Mouse (Mus musculus) midbrain, postnatal 0 days (tissue): Measurements from ENCODE around the gene Ldhd. TPM values are rescaled to one million over a fixed set of nuclear protein-coding genes. Genes with fewer than 3 reads are reported as not detected.

Source experiments
- ATAC-seq: fragments of 200-750 bp; cut with Nextera tagmentation; 2 replicates; pipeline ENCODE4 v1.8.0; 2017; ENCODE audit warnings: moderate number of reproducible peaks, mild to moderate bottlenecking, moderate TSS enrichment, moderate library complexity; ENCODE audit not compliant: low FRiP score
- DNase-seq: peaks from one replicate; pipeline ENCODE4 v3.0.0-alpha.2; 2015; ENCODE audit warnings: low spot score
- H3K27ac ChIP-seq: fragments of 300-500 bp; sonication (generic); 2 replicates; pipeline ENCODE4 v1.5.1; 2014; ENCODE audit warnings: low read depth, mild to moderate bottlenecking, low read length, mixed read lengths
- H3K27me3 ChIP-seq: fragments of 300-500 bp; sonication (generic); 2 replicates; pipeline ENCODE4 v1.6.1; 2014; ENCODE audit warnings: low read length, control low read depth, mixed read lengths; ENCODE audit not compliant: insufficient read depth
- H3K36me3 ChIP-seq: fragments of 300-500 bp; sonication (generic); 2 replicates; pipeline ENCODE4 v1.6.1; 2014; ENCODE audit warnings: low read length, control low read depth, mixed read lengths; ENCODE audit not compliant: insufficient read depth
- H3K4me1 ChIP-seq: fragments of 300-500 bp; sonication (generic); 2 replicates; pipeline ENCODE4 v1.6.1; 2014; ENCODE audit warnings: mild to moderate bottlenecking, control low read depth, antibody characterized with exemption, low read length, mixed read lengths; ENCODE audit not compliant: insufficient read depth
- H3K4me2 ChIP-seq: fragments of 300-500 bp; sonication (generic); 2 replicates; pipeline ENCODE4 v1.6.1; 2014; ENCODE audit warnings: low read depth, mild to moderate bottlenecking, low read length, mixed read lengths; ENCODE audit not compliant: poor library complexity, severe bottlenecking
- H3K4me3 ChIP-seq: fragments of 300-500 bp; sonication (generic); 2 replicates; pipeline ENCODE4 v1.5.1; 2014; ENCODE audit warnings: low read depth, mild to moderate bottlenecking, low read length, moderate library complexity
- H3K9ac ChIP-seq: fragments of 300-500 bp; sonication (generic); replicated peaks from 2 replicates; pipeline ENCODE4 v1.6.1; 2014; ENCODE audit warnings: mild to moderate bottlenecking, low read length, moderate library complexity, mixed read lengths; ENCODE audit not compliant: poor library complexity, severe bottlenecking
- H3K9me3 ChIP-seq: fragments of 300-500 bp; sonication (generic); 2 replicates; pipeline ENCODE4 v1.6.1; 2016; ENCODE audit warnings: low read length, control low read depth
- CTCF ChIP-seq: IDR thresholded peaks from 2 replicates; pipeline ENCODE4 v1.5.1; 2016; ENCODE audit warnings: antibody characterized with exemption, mild to moderate bottlenecking
- WGBS: fragments of 180-500 bp; shearing (Covaris S2); extraction: QIAGEN DNeasy Blood & Tissue Kit; methylation state at CpG from one replicate; pipeline ENCODE4 v1.1.7; 2014; 5-methylcytosine and 5-hydroxymethylcytosine counted together
- polyA plus RNA-seq: library from polyadenylated mRNA; unstranded; fragments of >200 nt; fragmentation: Nextera tagmentation; extraction: Ambion mirVana; gene quantifications from 2 replicates; pipeline ENCODE4 v1.2.1, GENCODE M21; 2015
- total RNA-seq: library from RNA; depleted of rRNA; stranded (reverse); fragments of >200 nt; gene quantifications from 2 replicates; pipeline ENCODE4 v1.2.3, GENCODE M21; 2014

The Ldhd gene
- total and polyA plus RNA-seq, 2 experiments from 2014 or later, result 1.5 to 2.0 TPM

- H3K36me3 ChIP-seq, result no peaks in the 10 kb centered on the region
- 0 out of 2 replicates have a peak overlapping the region, but pooled peaks have one; percentile 26 for H3K27ac ChIP-seq
- H3K4me3 ChIP-seq, result no peak overlapping the region
- H3K9me3 ChIP-seq, result no peaks in the 10 kb centered on the region
- H3K9ac ChIP-seq, result no peak overlapping the region
- WGBS, result 89% methylated on average over 2 of the region's 2 CpGs
- ATAC-seq, result no peak
- no peak for TF ChIP-seq CTCF
- H3K4me2 ChIP-seq, result no peak overlapping the region
- peaks cover 19% of the 10 kb centered on the region; the same call in 1 of the 2 replicates for H3K4me1 ChIP-seq
- no peaks in the 10 kb centered on the region for H3K27me3 ChIP-seq
- DNase-seq, result no peak
Measured at GRCm38 (mm10) chr8:111594951-111595350, 35.2 kb downstream of the Ldhd start.

- Histone ChIP-seq H3K4me1 (peaks cover 19% of the 10 kb centered on the region; the same call in 1 of the 2 replicates), H3K9me3 (no peaks in the 10 kb centered on the region), H3K27me3 (no peaks in the 10 kb centered on the region), H3K4me2 (no peak overlapping the region), H3K9ac (no peak overlapping the region), H3K4me3 (no peak overlapping the region), H3K27ac (no peak overlapping the region), H3K36me3 (no peaks in the 10 kb centered on the region)
- DNase-seq, result no peak
- ATAC-seq, result no peak
- 81% methylated on average over 3 of the region's 3 CpGs for WGBS
- no peak for TF ChIP-seq CTCF
Measured at GRCm38 (mm10) chr8:111594044-111594840, 35.9 kb downstream of the Ldhd start.

- DNase-seq (no peak), ATAC-seq (no peak)
- 60% methylated on average over 7 of the region's 7 CpGs for WGBS
- H3K9ac ChIP-seq, result no peak overlapping the region
- H3K27me3 ChIP-seq, result no peaks in the 10 kb centered on the region
- no peaks in the 10 kb centered on the region for H3K36me3 ChIP-seq
- H3K27ac ChIP-seq, result no peak overlapping the region; the same call in 1 of the 2 replicates
- no peak for TF ChIP-seq CTCF
- no peak overlapping the region for H3K4me3 ChIP-seq
- peaks cover 17% of the 10 kb centered on the region; the same call in 1 of the 2 replicates for H3K4me1 ChIP-seq
- H3K4me2 ChIP-seq, result no peak overlapping the region
- no peaks in the 10 kb centered on the region for H3K9me3 ChIP-seq
Measured at GRCm38 (mm10) chr8:111592390-111592910, 37.7 kb downstream of the Ldhd start.

GRCm38 (mm10) chr8:111591176-111591575 lies 39.0 kb downstream of the Ldhd start:
- Histone ChIP-seq H3K9ac (no peak overlapping the region), H3K27me3 (no peaks in the 10 kb centered on the region), H3K4me2 (no peak overlapping the region), H3K4me3 (no peak overlapping the region), H3K36me3 (no peaks in the 10 kb centered on the region), H3K27ac (no peak overlapping the region), H3K4me1 (peaks cover 13% of the 10 kb centered on the region; the same call in 1 of the 2 replicates), H3K9me3 (no peaks in the 10 kb centered on the region)
- TF ChIP-seq CTCF, result no peak
- ATAC-seq (no peak), DNase-seq (no peak)

GRCm38 (mm10) chr8:111590214-111590613 lies 40.0 kb downstream of the Ldhd start:
- WGBS, result 83% methylated on average over 3 of the region's 3 CpGs
- Histone ChIP-seq H3K27me3 (no peaks in the 10 kb centered on the region), H3K27ac (no peak overlapping the region), H3K4me2 (no peak overlapping the region), H3K9ac (no peak overlapping the region), H3K9me3 (no peaks in the 10 kb centered on the region), H3K4me1 (peaks cover 5% of the 10 kb centered on the region; the same call in 1 of the 2 replicates), H3K4me3 (no peak overlapping the region), H3K36me3 (no peaks in the 10 kb centered on the region)
- no peak for TF ChIP-seq CTCF
- ATAC-seq, result no peak
- DNase-seq, result no peak

GRCm38 (mm10) chr8:111588336-111588735 lies 41.8 kb downstream of the Ldhd start:
- WGBS, result 94% methylated on average over 2 of the region's 2 CpGs
- Histone ChIP-seq H3K4me2 (no peak overlapping the region), H3K4me3 (no peak overlapping the region), H3K9me3 (no peaks in the 10 kb centered on the region), H3K27me3 (no peaks in the 10 kb centered on the region), H3K9ac (no peak overlapping the region), H3K27ac (no peak overlapping the region), H3K4me1 (peaks cover 5% of the 10 kb centered on the region; the same call in 1 of the 2 replicates), H3K36me3 (no peaks in the 10 kb centered on the region)
- TF ChIP-seq CTCF, result no peak
- ATAC-seq (no peak), DNase-seq (no peak)
